Mouse (Mus musculus): ENCODE measurements around the gene Havcr1. TPM values are rescaled to one million over a fixed set of nuclear protein-coding genes. Genes with fewer than 3 reads are reported as not detected.

Havcr1 gene
- polyA plus RNA-seq, 1 experiment from 2014 or later, result not detected

DNA sequence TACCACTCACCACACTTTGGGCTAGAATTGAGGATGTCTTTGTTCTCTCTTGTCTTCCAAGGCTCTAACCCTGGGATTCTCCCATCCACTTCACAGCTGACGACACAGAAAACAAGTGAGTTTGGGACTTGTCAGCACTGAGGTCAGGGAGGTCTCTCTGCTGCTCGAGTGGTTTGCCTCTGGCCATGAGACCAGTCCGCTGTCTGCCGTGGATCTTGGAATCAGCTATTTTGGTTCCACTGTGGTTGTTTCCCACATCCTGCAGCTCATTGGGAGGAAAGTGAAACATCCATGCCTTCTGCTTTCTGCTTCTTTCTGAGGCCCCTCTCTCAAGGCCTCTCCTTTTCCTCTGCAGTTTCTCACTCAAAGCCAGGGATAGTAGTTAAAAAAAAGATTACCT is 85.0 kb downstream of the Havcr1 start:
- no peak for DNase-seq (ENCODE audit: low spot score)

Other genes with a start within 250 kb of the Havcr1 start
- not detected in 2 replicates for gene Gm12169, start 210.9 kb upstream of the Havcr1 start, polyA plus RNA-seq (2015; fragmentation: Nextera tagmentation; extraction: Ambion mirVana)
- 0.06 and 0.10 TPM in 2 replicates for gene BC053393, start 163.5 kb upstream of the Havcr1 start, polyA plus RNA-seq (2015; fragmentation: Nextera tagmentation; extraction: Ambion mirVana)
- gene Dppa1, start 105.8 kb upstream of the Havcr1 start, polyA plus RNA-seq (2015; fragmentation: Nextera tagmentation; extraction: Ambion mirVana), result 0.41 and 0.44 TPM in 2 replicates
- 0.05 and 0.18 TPM in 2 replicates for gene Timd2, start 28.0 kb upstream of the Havcr1 start, polyA plus RNA-seq (2015; fragmentation: Nextera tagmentation; extraction: Ambion mirVana)
- 5.8 and 7.2 TPM in 2 replicates for gene Timd4, start 75.7 kb downstream of the Havcr1 start, polyA plus RNA-seq (2015; fragmentation: Nextera tagmentation; extraction: Ambion mirVana)

Measured in thymus, postnatal 0 days (tissue).